Mouse (Mus musculus) liver, adult 2 months (tissue): ENCODE results near the gene Sec24b.

Experiments
- CTCF ChIP-seq: fragments of 200-500 bp; IDR thresholded peaks from 2 replicates; pipeline ENCODE4 v1.5.1; 2011; ENCODE audit warnings: low read depth, low read length, control low read depth
- POLR2A ChIP-seq: fragments of 200-500 bp; IDR thresholded peaks from 2 replicates; pipeline ENCODE4 v1.6.1; 2011; ENCODE audit warnings: low read length, control low read depth; ENCODE audit not compliant: insufficient read depth; ENCODE audit errors: extremely low read depth

DNA sequence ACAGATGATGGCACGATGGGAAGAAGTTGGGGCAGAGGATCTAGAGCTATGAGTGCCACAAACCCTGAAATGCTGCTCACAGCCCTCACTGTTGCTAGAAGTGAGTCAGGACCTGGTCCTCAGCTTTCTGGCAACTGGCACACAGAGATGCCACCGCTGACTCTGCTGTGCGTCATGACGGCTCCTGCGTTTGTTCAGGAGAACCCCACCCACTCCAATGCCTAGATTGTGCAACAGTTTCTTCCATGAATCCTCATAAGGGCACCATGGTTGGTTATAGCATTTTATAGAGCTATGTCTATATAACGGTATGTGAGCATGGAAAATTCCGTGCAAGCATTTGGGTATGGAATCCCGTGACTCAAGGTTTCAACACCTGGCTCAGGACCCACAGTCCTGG is 96.7 kb downstream of the Sec24b start:
- TF ChIP-seq CTCF (no peak), POLR2A (no peak)
